Mouse (Mus musculus) adrenal gland, postnatal 10 days (tissue): Measurements from ENCODE around the gene Zfp541. TPM values are rescaled to one million over a fixed set of nuclear protein-coding genes. Genes with fewer than 3 reads are reported as not detected.
A peak's percentile ranks its signal among the peaks of the same experiment; 100 is the strongest.

ENCODE experiments used
- DNase-seq: peaks from one replicate; pipeline ENCODE4 v3.0.0; 2021; ENCODE audit warnings: mixed read lengths
- long read RNA-seq, 2 experiments: library from polyadenylated mRNA; stranded (forward); transcript quantifications; one replicate each; pipeline ENCODE4 v2.0.0; 2021
- total RNA-seq, 2 experiments: library from RNA; stranded (reverse); gene quantifications; 2 replicates each; pipeline ENCODE4 v1.2.3; 2021

Zfp541 gene
- under 1 TPM; 0.09 TPM for total RNA-seq
- long read RNA-seq, experiment 1: 0 reads
- long read RNA-seq, experiment 2: 0 reads

- DNase-seq: no peak
Observed at GRCm38 (mm10) chr7:16061219-16062098, at the start of gene Zfp541. Gene Zfp541, plus strand, starts transcription at chr7:16061814.

- peak; percentile 49 for DNase-seq
Observed at GRCm38 (mm10) chr7:16012576-16013263, 48.9 kb upstream of the Zfp541 start.

- DNase-seq: no peak
Observed at GRCm38 (mm10) chr7:16013722-16014275, 47.8 kb upstream of the Zfp541 start.

DNA sequence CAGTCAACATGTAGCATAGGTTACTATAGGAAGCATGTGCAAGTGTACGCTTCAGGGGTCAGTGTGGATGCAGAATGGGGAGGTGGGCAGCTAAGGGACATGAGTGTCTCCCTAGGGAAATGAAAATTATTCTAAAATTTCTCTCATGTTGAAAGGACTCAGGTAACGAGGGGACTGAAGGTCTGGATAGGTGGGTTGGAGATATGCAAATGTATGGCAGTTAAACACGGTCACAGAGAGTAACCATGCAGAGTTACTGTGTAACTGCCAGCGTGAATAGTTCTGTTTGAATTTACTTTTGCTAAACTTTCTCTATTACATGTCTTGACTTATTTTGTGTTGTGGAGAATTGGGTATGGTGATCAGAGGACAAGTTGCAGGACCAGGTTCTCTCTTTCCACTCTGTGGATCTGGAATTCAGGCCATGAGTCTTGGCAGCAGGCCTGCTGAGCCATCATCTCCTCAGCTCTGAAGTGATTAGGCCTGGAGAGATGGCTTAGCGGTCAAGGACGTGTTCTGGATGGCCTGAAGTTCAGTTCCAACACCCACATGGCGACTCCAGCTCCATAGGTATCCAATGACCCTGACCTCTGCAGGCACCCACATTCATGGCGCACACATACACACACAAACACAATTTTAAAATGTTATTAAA is 47.0 kb upstream of the Zfp541 start:
- peak; percentile 65 for DNase-seq

DNA sequence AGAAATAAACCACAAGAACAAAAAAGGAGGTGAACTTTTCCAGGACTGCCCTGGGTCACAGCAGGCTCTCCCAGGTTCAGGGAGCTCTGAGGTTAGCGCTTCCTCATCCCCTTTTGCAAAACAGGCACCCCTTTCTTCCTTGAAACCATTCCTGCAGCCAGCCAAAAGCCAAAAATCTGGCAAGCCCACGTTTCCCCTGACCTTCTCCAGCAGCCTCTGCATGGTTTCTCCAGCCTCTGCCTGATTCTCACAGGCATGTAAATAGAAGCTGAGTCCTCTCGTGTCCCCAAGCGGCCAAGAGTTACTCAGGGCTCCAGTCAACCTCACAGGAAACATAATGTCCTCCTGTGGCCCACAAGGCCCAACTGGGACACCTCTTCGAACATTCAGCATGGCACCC is 46.2 kb upstream of the Zfp541 start:
- peak; percentile 33 for DNase-seq

- peak; percentile 54 for DNase-seq
Observed at GRCm38 (mm10) chr7:16018016-16018810, 43.4 kb upstream of the Zfp541 start.

- peak; percentile 45 for DNase-seq
Observed at GRCm38 (mm10) chr7:16019256-16020094, 42.1 kb upstream of the Zfp541 start.

GRCm38 (mm10) chr7:16024603-16025222 is 36.9 kb upstream of the Zfp541 start:
- no peak for DNase-seq

- DNase-seq: peak; percentile 58
Observed at GRCm38 (mm10) chr7:16028102-16028927, 33.3 kb upstream of the Zfp541 start.

DNA sequence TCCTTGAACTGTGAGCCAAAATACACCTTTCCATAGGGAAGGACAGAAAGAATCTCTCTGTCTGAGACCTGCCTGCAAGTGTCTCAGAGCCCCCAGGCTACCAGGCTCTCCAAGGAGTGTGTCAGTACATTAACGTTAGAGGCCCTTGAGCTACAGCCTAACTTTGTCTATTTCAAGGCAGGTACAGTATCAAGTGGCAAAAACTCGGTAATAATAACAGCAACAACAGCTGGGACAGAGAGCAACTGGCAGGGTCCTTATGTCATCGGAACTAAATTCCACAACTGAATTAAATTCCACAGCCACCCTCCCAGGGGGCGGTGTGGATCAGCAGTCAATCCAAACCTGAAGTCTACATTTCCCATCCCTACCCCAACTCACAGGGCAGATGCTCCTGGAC is 30.5 kb upstream of the Zfp541 start:
- no peak for DNase-seq

- DNase-seq: no peak
Observed at GRCm38 (mm10) chr7:16033059-16033458, 28.6 kb upstream of the Zfp541 start.

DNA sequence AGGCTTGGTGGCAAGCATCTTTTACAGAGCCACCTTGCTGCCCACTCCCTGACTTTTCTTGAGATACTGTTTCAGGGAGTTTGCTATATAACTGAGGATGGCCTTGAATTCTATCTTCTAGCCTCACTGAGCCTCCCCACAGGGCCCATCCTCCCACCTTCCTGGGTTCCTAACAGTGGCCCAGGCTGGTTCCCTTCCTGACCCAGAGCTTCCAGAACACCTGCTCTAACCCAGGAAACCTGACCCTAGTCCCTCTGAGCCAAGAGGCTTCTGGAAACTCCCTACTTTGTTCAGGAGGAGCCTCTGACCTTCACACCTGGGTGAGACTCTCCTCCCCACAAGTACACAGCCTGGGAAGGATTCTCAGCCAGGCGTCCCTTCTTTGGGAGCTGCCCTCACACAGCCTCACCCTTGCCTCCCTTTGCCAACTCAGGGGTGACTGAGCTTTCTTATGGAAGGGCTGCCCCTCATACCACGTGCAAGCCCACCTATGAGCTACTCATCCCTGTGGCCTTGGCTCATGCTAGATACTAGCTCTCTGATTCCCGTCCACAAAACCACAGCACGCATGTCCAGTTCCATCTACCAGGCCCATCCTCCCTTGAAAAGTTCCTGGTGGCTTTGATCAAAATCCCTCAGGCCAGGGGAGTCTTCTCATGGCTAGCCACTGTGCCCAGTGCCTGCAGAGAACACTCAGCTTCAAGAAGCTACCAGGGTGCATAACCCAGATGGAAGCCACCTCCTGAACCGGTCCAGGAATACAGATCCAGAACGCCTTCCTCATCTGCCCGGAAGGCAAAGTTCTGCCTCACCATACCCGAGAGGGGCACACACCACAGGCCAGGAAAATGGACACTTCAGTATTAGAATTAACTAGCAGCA is 27.8 kb upstream of the Zfp541 start:
- no peak for DNase-seq

DNA sequence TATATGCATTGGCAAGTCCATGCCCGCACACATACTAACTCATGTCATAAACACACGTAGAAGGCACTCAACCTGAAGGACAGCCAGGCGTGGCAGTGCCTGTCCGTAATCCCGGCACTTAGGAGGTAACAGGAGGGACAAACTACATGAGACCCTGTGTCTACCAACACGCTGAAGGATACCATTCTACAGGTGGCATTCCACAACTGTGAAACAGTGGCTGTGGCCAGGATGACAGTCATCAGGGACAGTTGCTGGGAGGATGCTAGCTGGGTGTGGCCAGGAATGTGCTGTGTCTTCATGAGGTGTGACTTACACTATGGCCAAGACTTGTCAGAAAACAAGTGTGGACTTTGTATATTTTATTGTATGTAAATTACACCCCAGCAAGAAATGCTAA is 24.6 kb upstream of the Zfp541 start:
- no peak for DNase-seq

DNA sequence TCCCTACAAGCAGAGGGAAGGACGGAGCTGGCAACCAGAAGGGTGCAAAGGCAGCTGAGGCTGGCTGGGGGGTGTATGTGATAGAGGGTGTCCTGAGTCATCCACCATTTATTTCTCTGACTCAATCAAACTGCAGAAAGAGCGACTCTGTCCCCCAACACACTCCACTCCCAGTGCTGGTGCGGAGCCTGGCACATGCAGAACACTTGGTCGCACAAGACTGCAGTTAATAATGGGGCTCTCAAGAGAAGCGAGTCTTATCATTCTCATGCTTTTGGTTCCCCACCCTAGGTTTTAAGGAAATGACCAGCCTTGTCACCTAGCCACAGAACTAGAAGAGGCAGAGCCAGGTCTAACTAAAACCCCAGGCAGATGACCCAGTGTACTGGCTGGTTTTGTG is 22.3 kb upstream of the Zfp541 start:
- peak; percentile 26 for DNase-seq

DNA sequence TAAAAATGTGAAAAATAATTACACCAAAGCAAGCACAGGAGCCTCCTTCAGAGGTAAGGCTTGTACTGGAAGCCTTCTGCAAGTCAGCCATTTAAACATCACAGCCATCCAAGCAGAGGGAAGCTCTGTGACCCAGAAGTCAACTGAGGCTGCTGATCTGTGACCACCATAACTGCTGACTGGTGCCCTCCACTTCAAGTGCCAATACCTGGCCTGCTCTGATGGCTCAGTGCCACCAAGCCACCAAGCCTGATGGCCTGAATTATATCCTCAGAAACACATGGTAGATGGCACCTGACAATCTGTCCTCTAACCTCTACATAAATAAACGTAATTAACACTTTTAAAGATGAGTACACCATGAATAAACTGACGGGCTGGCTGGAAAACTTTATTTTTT is 20.4 kb upstream of the Zfp541 start:
- no peak for DNase-seq

GRCm38 (mm10) chr7:16042850-16043775 is 18.5 kb upstream of the Zfp541 start:
- no peak for DNase-seq

- no peak for DNase-seq
Observed at GRCm38 (mm10) chr7:16043861-16044435, 17.7 kb upstream of the Zfp541 start.
